Mouse (Mus musculus): Measurements from ENCODE around the gene Desi1. TPM values are rescaled to one million over a fixed set of nuclear protein-coding genes. Genes with fewer than 3 reads are reported as not detected.
A peak's percentile ranks its signal among the peaks of the same experiment; 100 is the strongest.

The Desi1 gene
- polyA plus RNA-seq, 1 experiment from 2014 or later, result 34.0 TPM

DNA sequence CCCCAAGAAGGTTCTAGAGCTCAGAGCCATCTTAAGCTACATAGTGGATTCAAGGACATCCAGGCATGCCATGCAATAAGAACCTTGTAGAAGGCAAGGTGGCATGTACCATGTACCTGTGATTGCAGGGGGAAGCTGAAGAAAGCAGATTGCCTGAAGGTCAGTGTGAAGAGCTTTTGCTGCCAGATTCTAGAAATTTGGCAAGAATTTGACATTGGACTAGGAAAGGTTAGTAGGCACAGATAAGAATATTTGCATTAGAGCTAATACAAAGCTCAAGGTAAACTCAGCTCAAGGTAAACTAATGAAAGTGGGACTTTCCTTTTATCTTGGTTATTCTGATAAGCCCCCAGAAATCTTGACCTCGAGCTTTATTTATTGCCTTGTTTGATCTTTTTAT is 69.4 kb downstream of the Desi1 start:
- Histone ChIP-seq H3K9me3 (no peaks in the 10 kb centered on the region), H3K36me3 (no peaks in the 10 kb centered on the region), H3K4me1 (0 out of 2 replicates have a peak, but pooled peaks cover 2% of the 10 kb centered on the region), H3K9ac (no peak overlapping the region), H3K27ac (no peak overlapping the region), H3K27me3 (no peaks in the 10 kb centered on the region), H3K4me3 (no peak overlapping the region), H3K4me2 (replicated peaks) (no peak overlapping the region)
- ATAC-seq (ENCODE audit: insufficient number of reproducible peaks, insufficient read depth, low FRiP score, low TSS enrichment), result no peak
- 65% methylated on average over 1 of the region's 1 CpGs for WGBS

DNA sequence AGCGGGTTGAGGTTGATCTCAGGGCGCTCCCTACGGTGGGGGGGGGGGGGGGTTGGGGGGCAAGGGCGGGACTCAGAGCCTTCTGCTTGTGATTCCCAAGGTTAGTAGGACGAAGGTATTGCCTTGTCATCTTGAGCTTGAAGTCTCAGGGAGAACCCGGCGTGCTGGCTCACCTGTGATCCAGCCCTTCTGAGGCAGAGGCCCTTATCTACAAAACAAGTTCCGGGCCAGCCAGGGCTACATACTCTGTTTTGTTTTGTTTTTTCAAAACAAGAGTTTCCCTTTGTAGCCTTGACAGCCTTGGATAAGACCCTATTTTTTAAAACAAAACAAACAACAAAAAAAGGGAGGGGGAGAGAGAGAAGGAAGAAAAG is 72.6 kb downstream of the Desi1 start:
- Histone ChIP-seq H3K4me1 (0 out of 2 replicates have a peak, but pooled peaks cover 2% of the 10 kb centered on the region), H3K27ac (no peak overlapping the region), H3K9ac (peak overlapping the region; percentile 68; the same call in 1 of the 2 replicates), H3K4me2 (replicated peaks) (peak overlapping the region; percentile 100), H3K9me3 (no peaks in the 10 kb centered on the region), H3K36me3 (no peaks in the 10 kb centered on the region), H3K4me3 (peak overlapping the region; percentile 66), H3K27me3 (no peaks in the 10 kb centered on the region)
- no peak for ATAC-seq (ENCODE audit: insufficient number of reproducible peaks, insufficient read depth, low FRiP score, low TSS enrichment)
- 2% methylated on average over 7 of the region's 8 CpGs for WGBS

DNA sequence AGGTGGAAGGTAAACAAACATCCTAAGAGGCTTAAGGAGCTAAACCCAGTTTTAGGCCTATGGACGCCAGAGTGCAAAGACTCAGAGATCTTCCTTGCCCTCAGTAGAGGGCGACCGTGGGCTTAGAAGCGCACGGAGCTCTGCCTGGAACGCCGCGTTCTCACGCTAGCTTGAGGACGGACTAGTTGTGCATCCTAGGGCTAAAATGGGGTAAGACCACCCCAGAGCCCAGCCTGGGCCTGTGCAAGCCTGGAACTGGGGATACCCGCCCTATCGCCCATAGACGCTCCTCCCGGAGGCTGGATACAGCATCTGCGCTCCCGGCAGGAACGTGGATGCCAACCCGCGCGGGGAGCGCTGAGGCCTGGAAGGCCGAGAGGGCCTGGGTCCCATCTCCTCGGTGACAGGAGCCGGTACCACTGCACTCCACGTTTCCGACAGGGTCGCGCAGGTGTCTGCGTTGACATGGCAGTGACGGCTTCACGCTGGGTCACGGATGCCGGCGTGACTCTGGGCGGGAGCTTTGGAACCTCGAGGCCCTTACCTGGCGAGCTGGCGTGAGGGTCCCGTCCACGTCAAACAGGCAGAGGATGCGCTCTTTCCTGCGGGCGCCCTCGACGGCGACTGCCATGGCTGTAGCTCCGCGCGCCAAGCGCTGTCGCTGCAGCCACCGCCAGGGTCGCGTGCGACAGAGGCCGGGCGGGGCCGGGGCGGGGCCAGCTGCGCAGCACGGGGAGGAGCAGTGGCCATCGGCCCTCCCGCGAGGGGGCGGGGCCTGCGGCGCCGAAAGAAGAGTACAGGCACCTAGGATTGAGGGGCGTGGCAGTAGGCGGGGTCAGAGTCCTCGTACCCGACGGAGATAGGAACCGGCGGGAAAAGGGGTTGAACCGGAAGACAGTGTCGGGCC is 73.2 kb downstream of the Desi1 start, which contains the start of gene Pmm1:
Gene Pmm1 (minus strand): TSS at position 760 of the 907 bp plus-strand sequence.
- H3K9me3 ChIP-seq, result no peaks in the 10 kb centered on the region
- peak; percentile 88 for ATAC-seq (ENCODE audit: insufficient number of reproducible peaks, insufficient read depth, low FRiP score, low TSS enrichment)
- peak within 1 kb of the TSS; percentile 100 for H3K4me2 ChIP-seq (replicated peaks)
- peak within 1 kb of the TSS; percentile 68 for H3K9ac ChIP-seq
- 0 out of 2 replicates have a peak, but pooled peaks cover 2% of the 10 kb centered on the region for H3K4me1 ChIP-seq
- under 1% methylated on average over 77 of the region's 77 CpGs for WGBS
- H3K27ac ChIP-seq, result peak within 1 kb of the TSS; percentile 81
- no peaks in the 10 kb centered on the region for H3K27me3 ChIP-seq
- H3K4me3 ChIP-seq, result peak within 1 kb of the TSS; percentile 66
- H3K36me3 ChIP-seq, result no peaks in the 10 kb centered on the region

DNA sequence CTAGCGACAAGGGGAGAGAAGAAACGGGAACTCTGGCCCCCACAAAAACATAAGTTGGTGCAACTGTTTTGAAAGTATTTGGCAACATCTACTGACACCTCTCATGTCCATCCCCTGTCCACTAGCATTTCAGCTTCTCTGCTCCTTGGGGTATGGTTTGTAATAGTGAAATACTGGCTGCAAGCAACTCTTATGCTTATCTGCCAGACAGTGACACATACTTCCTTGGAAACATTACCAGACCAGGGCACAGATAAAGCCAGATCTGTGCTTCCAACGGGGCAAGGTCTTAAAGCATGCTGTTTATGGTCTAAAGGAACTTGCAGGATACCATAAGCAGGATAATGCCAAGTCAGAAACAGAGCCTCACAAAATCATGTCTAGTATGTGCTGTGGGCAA is 74.8 kb downstream of the Desi1 start:
- ATAC-seq (ENCODE audit: insufficient number of reproducible peaks, insufficient read depth, low FRiP score, low TSS enrichment), result no peak
- Histone ChIP-seq H3K4me1 (0 out of 2 replicates have a peak, but pooled peaks cover 2% of the 10 kb centered on the region), H3K27me3 (no peaks in the 10 kb centered on the region), H3K27ac (no peak overlapping the region), H3K36me3 (0 out of 2 replicates have a peak, but pooled peaks cover 4% of the 10 kb centered on the region), H3K4me3 (no peak overlapping the region), H3K4me2 (replicated peaks) (no peak overlapping the region), H3K9me3 (no peaks in the 10 kb centered on the region), H3K9ac (0 out of 2 replicates have a peak overlapping the region, but pooled peaks have one; percentile 10)
- WGBS, result 91% methylated on average over 3 of the region's 3 CpGs

DNA sequence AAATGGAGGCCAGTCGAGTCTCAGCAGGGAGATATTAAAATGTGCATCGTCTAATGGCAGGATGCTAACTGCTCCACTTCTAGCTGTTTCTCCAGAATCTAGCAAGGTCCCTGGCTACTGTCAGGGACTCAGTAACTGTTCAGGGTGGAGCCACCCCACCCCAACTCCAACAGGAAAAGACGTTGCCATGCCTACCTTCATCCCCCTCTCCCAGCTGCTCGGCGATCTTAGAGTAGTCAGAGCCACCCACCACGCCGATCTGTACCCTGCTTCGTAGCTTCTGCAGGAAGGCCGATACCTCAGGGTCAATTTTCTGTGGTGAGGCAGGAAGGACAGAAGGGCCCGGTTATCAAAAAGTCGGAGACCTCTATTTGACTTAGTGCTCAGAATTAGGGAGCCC is 76.1 kb downstream of the Desi1 start:
- H3K4me2 ChIP-seq (replicated peaks), result no peak overlapping the region
- H3K4me1 ChIP-seq, result 0 out of 2 replicates have a peak, but pooled peaks cover 2% of the 10 kb centered on the region
- no peaks in the 10 kb centered on the region for H3K27me3 ChIP-seq
- ATAC-seq (ENCODE audit: insufficient number of reproducible peaks, insufficient read depth, low FRiP score, low TSS enrichment), result no peak
- WGBS, result 83% methylated on average over 11 of the region's 11 CpGs
- no peaks in the 10 kb centered on the region for H3K9me3 ChIP-seq
- 0 out of 2 replicates have a peak, but pooled peaks cover 4% of the 10 kb centered on the region for H3K36me3 ChIP-seq
- no peak overlapping the region for H3K27ac ChIP-seq
- H3K9ac ChIP-seq, result no peak overlapping the region
- H3K4me3 ChIP-seq, result no peak overlapping the region

DNA sequence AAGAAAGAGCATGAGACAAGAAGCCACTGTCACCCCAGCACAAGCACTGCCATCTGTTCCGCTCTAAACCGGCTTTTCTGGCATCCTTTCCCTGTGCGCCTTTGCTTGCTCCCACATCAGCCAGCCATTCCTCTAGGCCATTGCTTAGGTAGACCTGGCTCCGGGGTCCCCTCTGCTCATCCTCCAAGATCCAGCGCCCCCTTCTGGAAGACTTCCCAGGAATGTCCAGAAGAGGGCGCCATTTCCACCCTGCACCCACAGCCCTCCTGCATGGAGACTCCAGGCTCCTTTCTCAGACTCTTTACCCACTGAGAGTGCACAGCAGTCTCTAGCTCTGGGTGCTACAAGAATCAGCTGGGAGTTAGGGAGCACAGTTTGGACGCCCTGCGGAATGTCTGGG is 77.2 kb downstream of the Desi1 start:
- H3K27ac ChIP-seq, result no peak overlapping the region
- no peak overlapping the region for H3K4me2 ChIP-seq (replicated peaks)
- H3K9me3 ChIP-seq, result no peaks in the 10 kb centered on the region
- H3K4me3 ChIP-seq, result no peak overlapping the region
- no peak overlapping the region for H3K9ac ChIP-seq
- H3K27me3 ChIP-seq, result no peaks in the 10 kb centered on the region
- 0 out of 2 replicates have a peak, but pooled peaks cover 4% of the 10 kb centered on the region for H3K36me3 ChIP-seq
- H3K4me1 ChIP-seq, result 0 out of 2 replicates have a peak, but pooled peaks cover 2% of the 10 kb centered on the region
- 56% methylated on average over 8 of the region's 8 CpGs for WGBS
- ATAC-seq (ENCODE audit: insufficient number of reproducible peaks, insufficient read depth, low FRiP score, low TSS enrichment), result no peak

DNA sequence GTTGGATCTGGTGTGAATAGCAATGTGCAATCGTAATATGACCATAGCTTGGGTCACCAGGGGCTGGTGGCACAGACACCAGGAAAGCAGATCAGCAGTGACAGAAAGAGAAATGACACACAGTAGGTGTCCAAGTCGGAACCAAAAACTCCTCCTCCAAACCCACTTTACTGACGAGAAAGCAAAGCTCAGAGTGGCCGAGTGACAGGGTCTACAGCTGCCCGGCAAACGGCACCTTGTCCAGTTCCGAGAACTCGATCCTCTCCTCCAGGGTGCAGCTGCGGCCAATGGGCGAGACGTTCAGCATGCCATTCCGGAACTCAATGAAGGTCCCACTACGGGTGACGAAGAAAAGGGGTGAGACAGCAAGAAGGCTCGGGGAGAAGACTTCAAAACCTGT is 78.2 kb downstream of the Desi1 start:
- ATAC-seq (ENCODE audit: insufficient number of reproducible peaks, insufficient read depth, low FRiP score, low TSS enrichment), result no peak
- Histone ChIP-seq H3K4me1 (0 out of 2 replicates have a peak, but pooled peaks cover 1% of the 10 kb centered on the region), H3K4me2 (replicated peaks) (no peak overlapping the region), H3K9ac (no peak overlapping the region), H3K4me3 (no peak overlapping the region), H3K27ac (no peak overlapping the region), H3K36me3 (0 out of 2 replicates have a peak, but pooled peaks cover 8% of the 10 kb centered on the region), H3K9me3 (no peaks in the 10 kb centered on the region), H3K27me3 (no peaks in the 10 kb centered on the region)
- 92% methylated on average over 15 of the region's 15 CpGs for WGBS

DNA sequence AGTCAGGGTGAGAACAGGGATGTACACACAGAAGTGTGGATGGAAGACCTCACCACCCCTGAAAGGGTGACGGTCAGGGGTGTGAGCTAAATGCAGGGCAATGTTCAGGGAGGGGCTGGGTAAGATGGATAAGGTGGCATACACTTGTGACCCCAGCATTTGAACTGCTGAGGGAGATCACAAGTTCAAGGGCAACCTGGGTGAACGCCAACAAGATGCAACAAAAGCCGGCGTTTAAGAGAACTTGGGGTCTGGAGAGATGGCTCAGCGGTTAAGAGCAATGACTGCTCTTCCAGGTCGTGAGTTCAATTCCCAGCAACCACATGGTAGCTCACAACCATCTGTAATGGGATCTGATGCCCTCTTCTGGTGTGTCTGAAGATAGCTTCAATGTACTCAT is 78.9 kb downstream of the Desi1 start:
- Histone ChIP-seq H3K36me3 (0 out of 2 replicates have a peak, but pooled peaks cover 8% of the 10 kb centered on the region), H3K27me3 (no peaks in the 10 kb centered on the region), H3K9ac (no peak overlapping the region), H3K4me3 (no peak overlapping the region), H3K9me3 (no peaks in the 10 kb centered on the region), H3K4me2 (replicated peaks) (no peak overlapping the region), H3K4me1 (no peaks in the 10 kb centered on the region), H3K27ac (no peak overlapping the region)
- WGBS, result 90% methylated on average over 6 of the region's 6 CpGs
- no peak for ATAC-seq (ENCODE audit: insufficient number of reproducible peaks, insufficient read depth, low FRiP score, low TSS enrichment)

DNA sequence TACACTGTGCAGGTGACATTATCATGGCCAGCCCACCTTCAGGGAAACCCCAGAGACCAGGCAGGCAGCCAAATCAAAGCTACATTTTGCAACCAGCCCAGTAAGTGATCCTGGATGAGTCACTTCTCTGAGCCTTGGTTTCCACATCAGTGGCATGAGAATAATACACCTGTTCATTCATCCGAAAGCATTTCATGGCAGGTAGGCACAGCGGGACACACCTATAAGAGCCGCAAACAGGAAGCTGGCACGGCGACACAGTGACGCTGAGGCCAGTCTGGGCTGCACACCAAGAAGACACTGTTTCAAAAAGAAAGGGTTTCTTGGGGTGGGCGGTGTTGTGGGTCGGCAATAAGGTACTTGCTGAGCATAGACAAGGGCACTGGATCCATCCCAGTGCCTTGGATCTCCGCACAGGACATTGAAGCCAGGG is 79.5 kb downstream of the Desi1 start:
- Histone ChIP-seq H3K4me1 (no peaks in the 10 kb centered on the region), H3K36me3 (0 out of 2 replicates have a peak, but pooled peaks cover 8% of the 10 kb centered on the region), H3K27ac (no peak overlapping the region), H3K27me3 (no peaks in the 10 kb centered on the region), H3K9ac (no peak overlapping the region), H3K4me2 (replicated peaks) (no peak overlapping the region), H3K4me3 (no peak overlapping the region), H3K9me3 (no peaks in the 10 kb centered on the region)
- 95% methylated on average over 9 of the region's 9 CpGs for WGBS
- no peak for ATAC-seq (ENCODE audit: insufficient number of reproducible peaks, insufficient read depth, low FRiP score, low TSS enrichment)

DNA sequence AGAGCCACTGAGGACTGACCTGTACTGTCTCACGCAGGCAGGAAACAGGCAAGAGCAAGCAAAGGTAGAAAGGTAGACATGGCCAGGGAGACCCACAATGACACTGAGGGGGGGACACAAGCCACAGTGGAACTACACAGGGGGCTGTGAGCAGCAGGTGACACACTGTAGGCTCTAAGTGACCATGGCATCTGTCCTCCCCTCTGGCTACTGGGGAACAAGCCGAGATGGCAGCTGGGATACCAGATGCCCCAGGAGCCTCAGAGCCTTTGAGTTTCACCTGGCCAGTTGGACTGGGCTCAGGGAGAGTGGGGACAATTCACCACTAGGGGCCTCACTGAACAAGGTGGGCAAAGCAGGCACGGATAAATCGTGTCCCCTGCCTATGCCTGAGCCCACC is 81.4 kb downstream of the Desi1 start:
- 78% methylated on average over 4 of the region's 4 CpGs for WGBS
- no peak for ATAC-seq (ENCODE audit: insufficient number of reproducible peaks, insufficient read depth, low FRiP score, low TSS enrichment)
- no peak overlapping the region for H3K27ac ChIP-seq
- no peaks in the 10 kb centered on the region for H3K9me3 ChIP-seq
- H3K4me3 ChIP-seq, result no peak overlapping the region
- no peak overlapping the region for H3K4me2 ChIP-seq (replicated peaks)
- 0 out of 2 replicates have a peak, but pooled peaks cover 8% of the 10 kb centered on the region for H3K36me3 ChIP-seq
- H3K4me1 ChIP-seq, result no peaks in the 10 kb centered on the region
- H3K27me3 ChIP-seq, result no peaks in the 10 kb centered on the region
- no peak overlapping the region for H3K9ac ChIP-seq

DNA sequence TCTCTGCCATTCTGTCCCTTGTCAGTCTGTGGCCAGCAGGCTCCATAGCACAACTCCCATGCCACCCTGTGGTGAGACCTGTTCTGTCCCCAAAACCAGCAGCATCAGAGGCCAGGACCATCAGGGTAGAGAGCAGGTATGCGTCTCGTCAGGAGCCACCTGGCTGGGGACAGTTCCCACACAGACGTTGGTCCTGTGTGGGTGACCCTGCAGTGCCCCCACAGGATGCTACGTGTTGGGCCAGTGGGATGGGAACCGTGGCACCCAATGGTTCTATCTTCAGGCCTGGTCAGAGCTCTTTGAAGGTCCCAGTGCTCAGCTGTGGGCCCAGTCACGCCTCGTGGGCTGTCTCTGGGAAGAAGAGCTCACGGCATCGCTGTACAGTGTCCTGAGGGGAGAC is 82.5 kb downstream of the Desi1 start:
- Histone ChIP-seq H3K4me2 (replicated peaks) (no peak overlapping the region), H3K36me3 (0 out of 2 replicates have a peak, but pooled peaks cover 8% of the 10 kb centered on the region), H3K9me3 (no peaks in the 10 kb centered on the region), H3K27ac (no peak overlapping the region), H3K9ac (no peak overlapping the region), H3K4me1 (no peaks in the 10 kb centered on the region), H3K27me3 (no peaks in the 10 kb centered on the region), H3K4me3 (no peak overlapping the region)
- ATAC-seq (ENCODE audit: insufficient number of reproducible peaks, insufficient read depth, low FRiP score, low TSS enrichment), result no peak
- WGBS, result 83% methylated on average over 9 of the region's 9 CpGs

DNA sequence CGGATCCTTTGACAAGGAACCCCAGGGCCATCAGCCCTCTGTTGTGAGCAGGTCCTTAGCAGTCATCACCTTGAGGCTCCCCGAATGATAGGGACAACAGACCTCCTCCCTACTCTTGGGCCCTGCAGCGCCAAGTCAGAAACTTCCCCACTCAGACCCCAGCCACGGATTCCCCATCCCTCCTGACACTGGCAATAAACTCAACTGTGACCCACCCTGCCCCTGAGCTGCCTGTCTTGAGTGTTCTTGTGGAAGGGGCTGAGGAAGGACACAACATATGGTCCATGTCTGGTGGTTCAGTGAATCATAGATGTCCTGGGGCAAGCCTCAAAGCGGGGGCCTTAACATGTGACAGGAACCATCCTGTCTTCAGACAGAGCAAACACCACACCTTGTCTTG is 82.9 kb downstream of the Desi1 start:
- H3K4me1 ChIP-seq, result no peaks in the 10 kb centered on the region
- WGBS, result 88% methylated on average over 5 of the region's 5 CpGs
- 0 out of 2 replicates have a peak, but pooled peaks cover 8% of the 10 kb centered on the region for H3K36me3 ChIP-seq
- H3K9ac ChIP-seq, result no peak overlapping the region
- H3K27ac ChIP-seq, result no peak overlapping the region
- H3K27me3 ChIP-seq, result no peaks in the 10 kb centered on the region
- ATAC-seq (ENCODE audit: insufficient number of reproducible peaks, insufficient read depth, low FRiP score, low TSS enrichment), result no peak
- no peak overlapping the region for H3K4me2 ChIP-seq (replicated peaks)
- H3K4me3 ChIP-seq, result no peak overlapping the region
- no peaks in the 10 kb centered on the region for H3K9me3 ChIP-seq
